Mouse (Mus musculus): Measurements from ENCODE around the gene Grik3. TPM values are rescaled to one million over a fixed set of nuclear protein-coding genes. Genes with fewer than 3 reads are reported as not detected.

Grik3 gene
- total RNA-seq, 2 experiments from 2014 or later, result 0.11 to 0.14 TPM

DNA sequence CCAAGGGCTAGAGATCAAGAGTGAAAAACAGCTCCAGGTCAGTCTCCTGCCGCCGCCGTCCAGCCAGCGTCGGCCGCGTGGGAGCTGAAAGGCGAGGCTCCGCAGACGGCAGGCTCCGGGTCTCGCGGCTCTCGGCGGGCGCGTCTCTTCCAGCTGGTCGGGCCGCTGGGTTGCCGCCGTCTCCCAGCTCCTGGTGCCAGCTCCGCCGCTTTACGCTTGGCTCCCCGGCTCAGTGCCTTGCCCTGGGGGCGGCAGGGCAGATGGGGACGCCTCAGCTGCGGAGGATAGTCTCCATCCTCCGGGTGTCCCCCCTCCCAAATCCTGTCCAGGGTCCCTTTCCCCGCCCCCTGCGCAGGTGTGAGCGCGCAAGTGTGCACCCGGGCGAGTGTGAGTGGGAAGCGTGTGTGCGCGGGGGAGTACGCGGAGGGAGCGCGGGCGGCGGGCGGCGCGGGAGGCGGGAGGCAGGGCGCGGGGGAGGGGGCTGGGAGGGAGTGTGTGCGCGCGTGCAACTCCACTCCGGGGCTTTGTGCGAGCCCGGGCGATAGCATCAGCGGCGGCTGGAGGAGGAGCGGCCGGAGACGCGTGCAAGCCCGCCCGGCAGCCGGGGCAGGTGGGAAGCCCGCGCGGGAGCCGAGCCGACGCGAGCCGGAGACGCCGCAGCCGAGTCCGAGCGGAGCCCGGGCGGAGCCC lies 454 bp upstream of the Grik3 start:
- DNase-seq, result peak; percentile 35
- intact Hi-C loops (cut with DNase I; ENCODE audit: low total_unique reads), result no loop called here

DNA sequence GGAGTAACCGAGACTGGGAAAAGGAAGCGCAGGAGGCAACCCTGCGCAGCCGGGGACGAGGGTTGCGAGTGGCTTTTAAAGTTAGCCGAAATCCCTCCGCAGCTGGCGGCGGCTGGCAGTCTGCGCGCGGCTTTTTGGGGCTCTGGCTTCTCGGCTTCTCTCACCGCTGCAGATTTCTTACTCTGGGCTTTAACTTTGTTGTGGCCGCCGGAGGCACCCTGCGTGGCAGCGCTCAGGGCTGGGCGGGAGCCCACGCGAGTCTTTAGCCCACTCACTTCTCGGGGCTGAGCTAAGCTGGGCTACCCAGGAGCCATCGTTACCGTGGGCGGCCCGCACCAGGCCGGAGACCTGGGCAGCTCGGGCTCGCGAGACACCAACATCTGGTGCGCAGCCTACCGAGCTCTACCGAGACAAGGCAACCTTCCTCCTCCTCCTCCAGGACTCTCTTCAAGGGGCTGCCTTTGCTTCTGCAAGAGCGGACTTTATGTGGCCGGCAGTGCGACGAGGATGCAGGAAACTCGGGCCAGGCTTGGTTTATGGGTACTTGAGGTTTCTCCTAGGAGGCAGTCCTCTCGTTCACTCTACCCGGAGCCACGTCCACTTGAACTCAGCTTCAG lies 1.1 kb downstream of the Grik3 start:
- intact Hi-C loops (cut with DNase I; ENCODE audit: low total_unique reads), result no loop called here
- no peak for DNase-seq

DNA sequence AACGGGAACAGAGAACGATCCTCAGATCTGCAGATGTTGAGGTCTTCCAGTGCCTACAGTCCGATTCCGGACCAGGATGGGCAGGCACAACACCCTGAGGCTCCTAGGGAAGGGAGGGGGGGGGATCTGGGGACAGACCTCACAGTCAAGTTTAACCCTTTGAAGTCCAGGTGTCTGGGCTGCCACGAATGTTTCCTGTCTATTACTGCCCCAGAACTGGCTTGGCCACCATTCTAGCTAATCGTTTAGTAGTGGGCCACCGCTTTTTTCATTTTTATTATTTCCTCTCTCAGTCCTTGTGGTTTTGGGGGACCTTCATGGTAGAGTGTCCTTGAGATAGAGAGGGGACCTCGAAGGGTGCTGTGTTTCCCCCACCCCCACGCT lies 1.6 kb downstream of the Grik3 start:
- intact Hi-C loops (cut with DNase I; ENCODE audit: low total_unique reads), result no loop called here
- DNase-seq, result no peak

- intact Hi-C loops (cut with DNase I; ENCODE audit: low total_unique reads), result no loop called here
- no peak for DNase-seq
Measured at GRCm38 (mm10) chr4:125492706-125493105, 2.2 kb downstream of the Grik3 start.

- intact Hi-C loops (cut with DNase I; ENCODE audit: low total_unique reads), result no loop called here
- no peak for DNase-seq
Measured at GRCm38 (mm10) chr4:125493124-125493523, 2.6 kb downstream of the Grik3 start.

- intact Hi-C loops (cut with DNase I; ENCODE audit: low total_unique reads), result no loop called here
- DNase-seq, result no peak
Measured at GRCm38 (mm10) chr4:125495477-125495876, 5.0 kb downstream of the Grik3 start.

DNA sequence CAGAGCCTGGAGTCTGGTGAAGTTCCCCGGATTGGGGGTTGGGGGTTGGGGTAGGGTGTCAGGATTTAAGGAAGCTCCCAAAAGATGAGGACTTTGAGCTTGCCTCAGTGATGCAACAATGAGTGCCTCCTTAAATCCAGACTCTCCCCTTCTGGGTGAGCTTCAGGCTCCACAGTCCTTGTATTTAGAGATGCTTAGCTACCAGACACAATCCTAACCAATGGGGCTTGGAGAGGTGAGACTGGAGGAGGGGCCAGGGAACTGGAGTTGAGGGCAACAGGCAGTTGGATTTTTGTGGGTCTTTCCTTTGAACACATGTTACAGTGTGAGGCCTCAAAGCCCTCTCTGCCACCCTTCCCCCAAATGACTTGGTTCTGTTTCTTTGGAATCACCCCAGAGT lies 6.5 kb downstream of the Grik3 start:
- intact Hi-C loops (cut with DNase I; ENCODE audit: low total_unique reads), result no loop called here
- no peak for DNase-seq

- intact Hi-C loops (cut with DNase I; ENCODE audit: low total_unique reads), result no loop called here
- DNase-seq, result no peak
Measured at GRCm38 (mm10) chr4:125497471-125497870, 7.0 kb downstream of the Grik3 start.

- no peak for DNase-seq
- intact Hi-C loops (cut with DNase I; ENCODE audit: low total_unique reads), result no loop called here
Measured at GRCm38 (mm10) chr4:125498866-125499265, 8.4 kb downstream of the Grik3 start.

DNA sequence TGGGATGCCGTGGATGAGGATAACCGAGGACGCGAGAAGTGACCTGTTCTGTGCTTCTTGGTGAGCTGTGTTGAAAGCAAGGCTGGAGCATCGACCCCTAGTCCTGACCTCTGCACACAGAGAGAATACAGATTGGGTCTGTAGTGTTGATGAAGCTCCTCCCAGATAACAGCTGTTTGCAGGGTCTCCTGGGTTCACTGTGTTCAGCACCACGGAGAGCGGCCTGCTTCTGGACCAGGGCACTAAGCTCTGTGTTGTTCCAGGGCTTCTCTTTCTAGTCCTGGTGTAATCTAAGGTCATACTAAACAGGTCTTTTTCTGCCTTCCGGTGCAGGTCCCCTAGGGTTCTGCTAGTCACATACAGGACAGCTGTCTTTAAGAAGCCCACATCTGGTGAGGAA lies 12.4 kb downstream of the Grik3 start:
- intact Hi-C loops (cut with DNase I; ENCODE audit: low total_unique reads), result no loop called here
- DNase-seq, result peak; percentile 52

GRCm38 (mm10) chr4:125512434-125512833 lies 21.9 kb downstream of the Grik3 start:
- no peak for DNase-seq

DNA sequence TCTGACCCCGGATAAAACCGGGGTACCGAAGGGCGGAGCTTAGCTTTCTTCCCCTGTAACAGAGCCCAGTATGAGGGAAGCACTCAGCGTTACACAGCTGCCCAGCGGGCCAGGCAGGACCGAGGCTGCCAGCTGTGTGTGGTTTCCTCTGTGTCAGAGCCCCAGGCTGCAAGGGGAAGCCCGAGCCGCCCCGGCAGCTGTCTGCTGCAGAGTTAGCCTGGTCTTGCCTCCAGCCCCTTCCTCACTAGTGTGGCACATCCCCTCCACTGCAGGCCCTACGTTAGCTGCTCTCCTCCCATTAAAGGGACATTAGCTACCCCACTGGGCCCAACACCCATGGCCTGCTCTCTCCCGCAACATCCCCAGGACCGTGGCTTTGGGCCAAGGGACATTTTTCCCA lies 25.1 kb downstream of the Grik3 start:
- no peak for DNase-seq
- intact Hi-C loops (cut with DNase I; ENCODE audit: low total_unique reads), result no loop called here

More at GRCm38 (mm10) chr4:125512434-125512833, 21.9 kb downstream of the Grik3 start:
- intact Hi-C loops (cut with DNase I; ENCODE audit: low total_unique reads), result no loop called here

DNA sequence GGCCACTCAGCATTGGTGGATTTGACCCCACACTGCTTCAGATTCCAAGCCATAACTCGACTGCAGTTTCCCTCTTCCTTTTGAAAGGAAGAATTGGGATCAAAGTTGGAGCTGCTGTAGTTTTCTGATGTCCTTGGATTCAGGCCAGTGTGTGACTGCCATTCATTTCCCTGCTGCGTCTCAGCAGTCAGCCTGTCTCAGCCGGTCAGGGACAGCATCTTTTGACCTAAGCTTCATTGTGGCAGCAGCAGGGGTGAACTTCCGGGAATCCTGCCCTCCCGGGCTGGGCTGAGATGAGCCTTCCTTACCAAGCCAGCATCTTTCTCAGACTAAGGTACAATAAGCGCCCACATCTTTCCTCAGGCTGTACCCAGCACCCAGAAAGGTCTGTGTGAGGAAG lies 26.1 kb downstream of the Grik3 start:
- intact Hi-C loops (cut with DNase I; ENCODE audit: low total_unique reads), result no loop called here
- no peak for DNase-seq

GRCm38 (mm10) chr4:125518861-125519260 lies 28.4 kb downstream of the Grik3 start:
- intact Hi-C loops (cut with DNase I; ENCODE audit: low total_unique reads), result no loop called here
- no peak for DNase-seq

GRCm38 (mm10) chr4:125522931-125523330 lies 32.4 kb downstream of the Grik3 start:
- DNase-seq, result no peak
- intact Hi-C loops (cut with DNase I; ENCODE audit: low total_unique reads), result no loop called here

DNA sequence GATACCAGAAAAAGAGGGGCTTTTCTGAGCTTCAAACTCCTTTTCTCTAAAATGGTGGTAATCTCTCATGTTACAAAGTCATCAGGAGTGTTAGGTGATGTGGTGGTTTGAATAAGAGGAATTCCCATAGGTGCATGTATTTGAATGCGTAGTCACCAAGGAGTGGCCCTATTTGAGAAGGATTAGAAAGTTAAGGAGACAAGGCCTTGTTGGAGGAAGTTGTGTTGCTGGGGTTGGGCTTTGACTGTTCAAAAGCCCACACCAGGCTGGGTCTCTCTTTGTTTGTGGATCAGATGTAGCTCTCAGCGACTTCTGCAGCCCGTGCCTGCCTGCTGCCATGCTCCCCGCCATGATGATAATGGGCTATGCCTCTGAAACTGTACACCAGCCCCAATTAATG lies 34.8 kb downstream of the Grik3 start:
- no peak for DNase-seq
- intact Hi-C loops (cut with DNase I; ENCODE audit: low total_unique reads), result no loop called here

GRCm38 (mm10) chr4:125526425-125526824 lies 35.9 kb downstream of the Grik3 start:
- intact Hi-C loops (cut with DNase I; ENCODE audit: low total_unique reads), result no loop called here

GRCm38 (mm10) chr4:125533965-125534364 lies 43.5 kb downstream of the Grik3 start:
- no peak for DNase-seq
- intact Hi-C loops (cut with DNase I; ENCODE audit: low total_unique reads), result no loop called here

More at GRCm38 (mm10) chr4:125526425-125526824, 35.9 kb downstream of the Grik3 start:
- DNase-seq, result no peak

DNA sequence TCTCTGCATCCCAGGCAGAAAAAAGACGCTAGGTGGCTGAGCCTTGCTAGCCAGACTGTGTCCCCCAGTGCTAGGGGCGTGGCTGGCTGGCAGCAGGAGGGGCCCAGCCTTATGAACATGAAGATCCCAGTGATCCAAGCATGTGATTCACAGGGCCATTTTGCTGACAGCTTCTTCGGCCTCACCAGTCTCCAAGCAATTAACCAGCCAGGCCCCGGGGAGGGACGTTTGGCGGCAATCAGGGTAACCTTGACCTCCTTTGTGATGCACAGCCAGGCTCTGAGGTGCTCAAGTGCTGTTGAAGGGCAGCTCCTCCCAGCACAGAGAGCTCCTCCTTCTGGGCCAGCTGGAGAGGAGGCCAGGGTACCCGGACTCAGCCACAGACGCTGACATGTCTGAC lies 43.9 kb downstream of the Grik3 start:
- intact Hi-C loops (cut with DNase I; ENCODE audit: low total_unique reads), result no loop called here
- no peak for DNase-seq

GRCm38 (mm10) chr4:125534991-125535401 lies 44.5 kb downstream of the Grik3 start:
- intact Hi-C loops (cut with DNase I; ENCODE audit: low total_unique reads), result no loop called here
- no peak for DNase-seq

DNA sequence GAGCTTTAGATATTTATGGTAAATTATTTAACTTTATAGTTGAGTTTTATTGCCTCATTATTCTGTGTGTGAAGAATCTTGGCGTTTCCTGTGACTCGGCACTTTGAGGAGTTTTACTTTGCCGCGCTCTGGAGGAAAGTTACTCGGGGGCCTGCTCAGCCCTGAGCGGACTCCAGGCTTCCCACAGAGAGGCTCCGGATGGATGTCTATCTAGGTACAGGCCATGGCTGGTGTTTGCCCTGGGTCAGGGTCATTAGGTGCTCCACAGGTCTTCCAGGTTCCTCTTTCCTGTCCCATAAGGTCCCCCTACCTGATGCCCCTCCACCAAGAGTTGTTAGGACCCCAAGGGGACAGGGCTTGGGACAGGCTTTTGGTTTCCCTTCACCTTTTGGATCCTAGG lies 45.0 kb downstream of the Grik3 start:
- intact Hi-C loops (cut with DNase I; ENCODE audit: low total_unique reads), result no loop called here
- no peak for DNase-seq
